Comparison of ENCODE assay signal across 21 mouse cellular contexts in the genomic region with DNA sequence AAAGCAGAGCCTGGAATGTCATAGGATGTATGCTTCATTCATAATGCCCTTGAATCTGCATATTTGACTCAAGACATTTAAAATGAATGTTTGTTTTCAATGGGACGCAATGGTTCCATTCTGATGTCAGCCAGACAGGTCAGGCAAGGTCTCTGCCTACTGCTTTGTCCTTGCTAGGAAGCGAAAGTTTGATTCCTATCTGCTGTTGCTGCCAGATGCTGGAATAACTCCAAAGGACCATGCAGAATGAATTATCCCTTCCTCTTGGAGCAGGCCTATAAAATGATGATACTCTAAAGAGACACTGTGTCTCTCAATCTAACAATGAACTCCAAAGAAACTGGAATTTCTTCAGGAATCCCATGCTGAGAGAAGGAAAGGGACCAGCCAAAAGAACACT. TPM values are rescaled to one million over a fixed set of nuclear protein-coding genes. Genes with fewer than 3 reads are reported as not detected.
A peak's percentile ranks its signal among the peaks of the same experiment; 100 is the strongest.
DNase-seq lines count a peak whose midpoint lies in the region; ATAC-seq and TF ChIP-seq lines count a peak whose summit lies in the region.
"Had no signal": no experiment of that assay in that cellular context is flagged by ENCODE, and none has a peak within 500 bp of the region (broad histone marks: within the 10 kb centered on the region; RNA-seq: fewer than 3 reads in every experiment).

No protein-coding gene starts in this region.

- TF ChIP-seq POLR2A in kidney, adult 2 months (IDR thresholded peaks at IDR 0.05; ENCODE audit: low read depth, low read length) = no peak

- H3K27me3 ChIP-seq in kidney, adult 2 months (replicated peaks; ENCODE audit: control insufficient read depth, insufficient read depth, low read length) = no peaks in the 10 kb centered on the region
- no peaks in the 10 kb centered on the region for H3K27me3 ChIP-seq in kidney, embryonic 14.5 days (ENCODE audit: control insufficient read depth, insufficient read depth, low read length)
- H3K27me3 ChIP-seq: forebrain, embryonic 13.5 days; liver, embryonic 13.5 days; midbrain, embryonic 12.5 days had no signal

- 70% methylated on average over 2 of the region's 2 CpGs for WGBS in kidney, adult 2 months
- WGBS in kidney, embryonic 14.5 days = 71% methylated on average over 2 of the region's 2 CpGs

- no peaks in the 10 kb centered on the region for H3K36me3 ChIP-seq in kidney, adult 2 months (ENCODE audit: control insufficient read depth, insufficient read depth, low read length)
- no peaks in the 10 kb centered on the region for H3K36me3 ChIP-seq in kidney, embryonic 14.5 days (ENCODE audit: control insufficient read depth, insufficient read depth, low read length)
- H3K36me3 ChIP-seq: hindbrain, embryonic 10.5 days; liver, embryonic 13.5 days; midbrain, embryonic 12.5 days had no signal

- H3K9me3 ChIP-seq in kidney, embryonic 14.5 days (ENCODE audit: control insufficient read depth, low read length) = peaks cover 7% of the 10 kb centered on the region; the same call in 1 of the 2 replicates
- H3K9me3 ChIP-seq: liver, embryonic 13.5 days had no signal

- no peak overlapping the region for H3K4me2 ChIP-seq in kidney, embryonic 14.5 days (replicated peaks; ENCODE audit: low read depth, low read length)
- H3K4me2 ChIP-seq: forebrain, embryonic 13.5 days; heart, embryonic 11.5 days; liver, embryonic 13.5 days; lung, embryonic 14.5 days; midbrain, embryonic 12.5 days had no signal

- no peak for TF ChIP-seq CTCF in kidney, adult 2 months (conservative IDR thresholded peaks at IDR 0.05; ENCODE audit: insufficient read depth, insufficient read length, low read depth, low read length)

- intact Hi-C loops in gastrocnemius, postnatal 36 days (cut with DNase I) = no loop called here

- peak; percentile 68 for DNase-seq in kidney, adult 2 months
- peak; percentile 70 for DNase-seq in lung, postnatal 25 days (ENCODE audit: low spot score)
- DNase-seq in lung, postnatal 4 days = no peak
- DNase-seq in adrenal gland, postnatal 14 days = peak; percentile 68
- DNase-seq in lung, postnatal 36 days = peak; percentile 68
- DNase-seq in gastrocnemius, postnatal 36 days = no peak
- DNase-seq: cerebellum, adult 9-10 months; gastrocnemius, adult 2 months; liver, embryonic 13.5 days; lung, embryonic 14.5 days; retina, postnatal 1 day; right cerebral cortex, postnatal 25 days; spleen, adult 18-20 months had no signal

- H3K4me3 ChIP-seq in kidney, adult 2 months (ENCODE audit: insufficient read depth, low read depth, low read length) = no peak overlapping the region
- no peak overlapping the region for H3K4me3 ChIP-seq in kidney, embryonic 14.5 days (ENCODE audit: low read length)
- H3K4me3 ChIP-seq: forebrain, embryonic 13.5 days; gastrocnemius, adult 2 months; hindbrain, embryonic 10.5 days; left cerebral cortex, adult 2 months; liver, embryonic 13.5 days; midbrain, embryonic 12.5 days had no signal

- no peaks in the 10 kb centered on the region for H3K4me1 ChIP-seq in kidney, adult 2 months (ENCODE audit: control insufficient read depth, insufficient read depth, low read length)
- H3K4me1 ChIP-seq in kidney, embryonic 14.5 days (ENCODE audit: control insufficient read depth, insufficient read depth, low read length) = no peaks in the 10 kb centered on the region
- H3K4me1 ChIP-seq: forebrain, embryonic 13.5 days; hindbrain, embryonic 10.5 days; liver, embryonic 13.5 days; midbrain, embryonic 12.5 days had no signal

- no peak for ATAC-seq in kidney, embryonic 14.5 days (ENCODE audit: low FRiP score, low TSS enrichment)
- ATAC-seq: forebrain, embryonic 13.5 days; intestine, postnatal 0 days had no signal

- no peak overlapping the region for H3K9ac ChIP-seq in kidney, embryonic 14.5 days (ENCODE audit: low read depth, low read length)
- H3K9ac ChIP-seq: forebrain, embryonic 13.5 days; liver, embryonic 13.5 days; lung, embryonic 14.5 days; midbrain, embryonic 12.5 days had no signal

- H3K27ac ChIP-seq in kidney, adult 2 months (ENCODE audit: insufficient read depth, low read depth, low read length) = no peak overlapping the region
- H3K27ac ChIP-seq in kidney, embryonic 14.5 days (ENCODE audit: low read depth, low read length) = no peak overlapping the region
- H3K27ac ChIP-seq: forebrain, embryonic 13.5 days; gastrocnemius, adult 2 months; hindbrain, embryonic 10.5 days; left cerebral cortex, adult 2 months; liver, embryonic 13.5 days; midbrain, embryonic 12.5 days had no signal

RNA-seq across cellular contexts. Expression of a gene that starts 10.0 kb away (rescaled TPM):
- polyA plus RNA-seq in kidney, adult 2 months (2012; rRNA removed) = 8.2 and 8.6 TPM in 2 replicates
- polyA plus RNA-seq in kidney, embryonic 14.5 days (2014; fragmentation: Nextera tagmentation; extraction: Ambion mirVana) = 8.0 and 9.2 TPM in 2 replicates
- total RNA-seq in adrenal gland, postnatal 14 days (2021) = 49.5 and 50.5 TPM in 2 replicates
- under 1 TPM; 0.46 to 0.91 TPM for total RNA-seq in gastrocnemius, postnatal 36 days (2021)
- total RNA-seq: MEL had no signal

Comparison
In these comparisons a context has a peak if more than half of its experiments do, and no peak if none do; other contexts are left out.
1. DNase-seq: peak in kidney, adult 2 months (single experiment), lung, postnatal 25 days (single experiment), adrenal gland, postnatal 14 days (single experiment) and lung, postnatal 36 days (single experiment); none in lung, postnatal 4 days (0 of 2) and gastrocnemius, postnatal 36 days (0 of 2).
2. RNA of a gene that starts 10.0 kb away (total RNA-seq): 49.5 to 50.5 TPM in adrenal gland, postnatal 14 days; 0.46 to 0.91 TPM in gastrocnemius, postnatal 36 days; every median in the first group is over 10 times any median in the second.